Mouse (Mus musculus): ENCODE data around the gene Tmod1. TPM values are rescaled to one million over a fixed set of nuclear protein-coding genes. Genes with fewer than 3 reads are reported as not detected.

The Tmod1 gene
- polyA plus RNA-seq, 1 experiment: 7.0 TPM

DNA sequence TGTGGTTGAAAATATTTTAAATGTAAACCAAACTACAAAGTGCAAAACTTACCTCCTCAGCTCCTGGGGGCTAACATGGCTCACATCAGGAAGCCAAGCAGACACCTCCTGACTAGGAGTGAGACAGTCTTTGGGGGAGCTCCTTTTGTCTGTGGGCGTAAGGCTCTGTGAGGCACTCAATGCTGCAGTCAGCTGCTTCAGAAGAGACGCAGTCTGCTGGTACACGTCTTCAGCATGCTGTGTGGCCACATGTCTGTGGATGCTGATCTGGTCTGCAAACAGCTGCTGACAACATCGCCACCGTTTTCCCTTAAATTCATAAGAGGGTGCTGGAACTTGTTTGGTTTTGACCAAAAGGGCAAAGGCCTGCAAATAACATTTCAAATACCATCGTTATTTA, 93.1 kb downstream of the Tmod1 start:
- no peak for DNase-seq (ENCODE audit: low spot score)

DNA sequence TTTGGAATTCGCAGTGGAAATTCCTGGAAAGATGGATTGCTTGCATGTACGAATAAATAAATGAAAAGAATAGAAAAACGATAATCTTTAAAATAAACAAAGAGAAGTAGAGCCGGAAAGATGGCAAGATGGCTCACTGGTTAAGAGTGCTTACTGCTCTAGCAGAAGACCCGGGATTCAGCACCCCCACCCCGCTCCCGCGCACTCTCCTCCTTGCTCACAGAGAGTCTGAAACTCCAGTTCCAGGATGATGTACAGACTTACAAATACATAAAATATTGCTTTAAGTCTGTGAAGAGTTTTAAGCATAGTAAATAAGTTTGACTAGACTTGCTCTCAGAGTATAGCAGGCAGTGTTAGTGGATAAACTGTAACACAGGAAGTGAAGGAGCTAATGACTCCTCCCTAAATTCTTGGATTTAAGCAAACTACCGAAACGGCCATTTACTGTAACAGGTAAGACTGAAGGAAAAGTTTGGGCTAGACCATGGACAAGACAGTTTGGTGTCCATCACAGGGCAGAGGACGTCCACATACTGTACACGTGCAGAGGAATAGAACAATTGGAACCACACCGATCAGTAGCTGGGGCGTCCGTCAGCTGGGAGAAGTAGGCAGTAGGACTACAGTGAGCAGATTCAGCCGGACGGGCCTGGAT, 99.0 kb downstream of the Tmod1 start:
- DNase-seq (ENCODE audit: low spot score): no peak

DNA sequence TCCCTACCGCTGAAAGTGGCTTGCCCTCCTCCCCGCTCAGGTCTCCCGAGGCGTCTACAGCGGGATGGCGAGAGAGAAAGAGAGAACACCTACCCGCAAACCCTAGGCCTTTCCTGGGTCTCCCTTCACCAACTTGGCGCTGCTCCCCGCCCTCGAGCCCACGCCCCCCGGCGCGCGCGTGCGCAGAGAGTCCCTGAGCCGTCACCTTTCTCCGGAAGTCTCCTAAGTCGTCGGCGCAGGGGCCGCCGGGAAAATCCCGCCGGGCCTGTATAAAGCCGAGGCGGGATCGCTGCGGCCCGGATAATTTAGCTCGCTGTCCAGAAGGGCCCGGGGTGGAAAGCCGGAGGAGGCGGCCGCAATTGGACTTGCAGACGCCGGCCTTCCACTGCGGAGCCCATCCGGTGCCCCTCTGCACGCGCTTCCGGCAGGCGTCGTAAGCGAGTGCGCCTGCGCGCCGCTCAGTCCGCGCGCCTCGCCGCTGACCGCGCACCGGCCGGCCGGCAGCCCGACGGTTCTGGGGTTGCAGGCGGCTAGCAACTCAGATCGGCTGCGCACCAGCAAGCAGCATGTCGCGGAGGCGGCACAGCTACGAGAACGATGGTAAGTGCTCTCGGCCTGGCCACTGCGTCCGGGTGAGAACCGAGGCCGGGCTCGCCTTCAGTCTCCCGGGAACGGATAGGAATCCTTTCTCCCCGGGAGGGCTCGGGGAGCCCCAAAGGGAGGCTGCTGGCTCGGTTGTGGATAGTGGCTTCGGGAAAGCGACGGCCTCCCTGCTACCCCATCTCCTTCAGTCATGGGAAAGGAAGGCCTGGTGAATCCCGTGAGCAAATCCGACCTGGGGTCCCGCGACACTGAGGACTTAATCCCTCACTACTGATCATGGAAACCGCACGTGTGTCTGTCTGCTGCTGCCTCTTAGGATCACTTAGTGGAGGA, 99.8 kb downstream of the Tmod1 start, which contains the start of the genes Ncbp1 and Tstd2:
Gene Ncbp1, plus strand, starts transcription at position 327 of the 936 bp plus-strand sequence.
Gene Tstd2, minus strand, starts transcription at position 408 of the 936 bp plus-strand sequence.
- peak; percentile 96 for DNase-seq (ENCODE audit: low spot score)

DNA sequence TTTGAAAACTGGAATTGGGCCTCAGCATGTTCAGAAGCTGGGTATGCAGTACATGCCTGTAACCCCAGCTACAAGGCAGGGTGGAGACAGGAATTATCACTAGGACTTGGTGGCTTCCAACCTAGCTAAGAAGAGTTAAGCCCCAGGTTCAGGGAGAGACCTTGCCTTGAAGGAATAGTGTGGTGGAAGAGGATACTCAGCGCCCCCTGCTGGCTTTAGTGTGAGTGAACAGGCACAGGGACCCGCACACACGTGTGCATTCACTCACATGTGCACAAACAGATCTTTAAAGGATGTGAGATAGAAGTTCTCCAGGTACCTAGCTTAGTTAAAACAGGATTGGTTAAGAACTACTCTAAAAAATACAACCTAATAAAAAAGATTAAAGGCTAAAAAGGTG, 105.6 kb downstream of the Tmod1 start:
- no peak for DNase-seq (ENCODE audit: low spot score)

DNA sequence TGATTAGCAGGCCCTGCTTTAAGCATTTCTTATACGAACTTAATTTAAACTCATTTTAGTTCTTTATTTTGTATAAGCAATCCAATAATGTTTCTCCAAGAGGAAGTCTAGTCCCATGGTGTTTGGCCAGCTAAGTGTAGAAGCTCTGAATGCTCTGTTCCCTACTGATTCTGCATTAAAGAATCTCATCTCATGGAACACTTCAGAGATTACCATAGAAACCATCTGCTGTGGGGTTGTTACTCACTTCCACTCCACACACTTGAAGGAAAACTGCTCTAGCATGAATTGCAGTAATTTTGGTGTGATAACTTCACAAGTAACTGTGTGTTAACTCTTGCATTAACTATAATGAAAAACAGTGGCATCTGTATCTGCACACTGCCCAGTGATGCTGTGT, 108.1 kb downstream of the Tmod1 start:
- DNase-seq (ENCODE audit: low spot score): no peak

DNA sequence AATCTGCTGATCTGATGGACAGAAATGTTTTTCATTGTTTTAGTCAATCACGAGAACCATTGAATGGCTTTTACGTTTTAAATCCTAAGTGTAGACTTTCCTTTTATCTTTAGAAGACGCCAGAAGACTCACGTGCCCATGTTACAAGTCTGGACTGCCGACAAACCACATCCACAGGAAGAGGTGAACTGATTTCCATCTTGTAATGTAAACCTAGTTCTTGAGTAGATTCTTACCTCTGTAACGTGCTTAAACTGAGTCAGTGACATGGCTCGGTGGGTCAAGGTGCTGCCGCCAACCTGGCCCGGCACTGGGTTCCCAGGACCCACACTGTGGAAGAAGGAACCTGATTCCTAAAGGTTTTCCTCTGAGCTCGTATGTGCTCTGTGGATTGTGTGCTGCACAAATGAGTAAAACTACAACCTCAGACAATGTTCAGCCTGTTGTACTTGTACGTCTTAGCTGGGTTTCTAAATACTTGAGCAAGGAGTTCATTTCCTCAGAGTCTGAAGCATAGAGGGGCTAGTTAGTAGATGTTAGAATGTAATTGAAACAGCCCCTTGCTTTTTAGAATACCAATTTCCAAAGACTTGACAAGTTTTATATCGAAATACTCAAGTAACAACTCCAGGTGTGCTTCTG, 113.3 kb downstream of the Tmod1 start:
- DNase-seq (ENCODE audit: low spot score): no peak

DNA sequence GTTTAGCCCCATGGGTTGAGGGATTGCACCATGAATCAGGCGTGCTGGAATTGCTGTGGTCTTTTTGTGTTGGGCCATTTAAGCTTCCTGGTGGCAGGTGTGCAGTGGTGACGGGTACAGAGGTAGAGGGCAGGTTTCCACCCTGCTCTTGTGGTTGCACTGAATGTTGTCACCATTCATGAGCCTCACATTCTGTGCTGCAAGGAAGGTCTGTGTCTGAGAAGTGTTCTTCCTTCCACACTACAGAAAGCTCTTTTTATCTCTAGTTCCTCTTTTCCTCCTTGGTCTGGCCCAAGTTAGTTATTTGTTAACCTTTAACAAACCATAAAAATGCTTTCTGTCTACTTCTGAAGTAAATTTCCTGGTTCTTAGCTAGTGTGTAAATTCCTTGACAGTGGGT, 125.3 kb downstream of the Tmod1 start:
- DNase-seq (ENCODE audit: low spot score): no peak

Other genes with a start within 250 kb of the Tmod1 start
- gene Aldh1b1, start 239.9 kb upstream of the Tmod1 start, polyA plus RNA-seq (2012; rRNA removed): 22.8 and 28.5 TPM in 2 replicates
- gene Igfbpl1, start 212.0 kb upstream of the Tmod1 start, polyA plus RNA-seq (2012; rRNA removed): 0.03 TPM in 1 of 2 replicates, not detected in the other
- gene Stra6l, start 190.3 kb upstream of the Tmod1 start, polyA plus RNA-seq (2012; rRNA removed): 0.39 and 0.57 TPM in 2 replicates
- gene Ccdc180, start 148.6 kb upstream of the Tmod1 start, polyA plus RNA-seq (2012; rRNA removed): 0.03 and 0.06 TPM in 2 replicates
- gene Tdrd7, start 73.6 kb upstream of the Tmod1 start, polyA plus RNA-seq (2012; rRNA removed): 30.6 and 31.7 TPM in 2 replicates
- gene Ncbp1, start 99.7 kb downstream of the Tmod1 start, polyA plus RNA-seq (2012; rRNA removed): 32.9 and 33.7 TPM in 2 replicates
- 20.8 and 20.9 TPM in 2 replicates for gene Tstd2, start 99.8 kb downstream of the Tmod1 start, polyA plus RNA-seq (2012; rRNA removed)
- gene Xpa, start 157.4 kb downstream of the Tmod1 start, polyA plus RNA-seq (2012; rRNA removed): 35.0 and 36.5 TPM in 2 replicates

Data from urinary bladder, adult 2 months (tissue).